Mouse (Mus musculus): ENCODE data around the gene Cat. TPM values are rescaled to one million over a fixed set of nuclear protein-coding genes. Genes with fewer than 3 reads are reported as not detected.

Cat gene
- polyA plus RNA-seq, 1 experiment from 2014 or later = 92.1 TPM

- no peak for ATAC-seq (ENCODE audit: low read depth)
- Histone ChIP-seq H3K4me2 (no peak overlapping the region), H3K36me3 (no peaks in the 10 kb centered on the region), H3K9ac (no peak overlapping the region), H3K9me3 (no peaks in the 10 kb centered on the region), H3K27ac (replicated peaks) (no peak overlapping the region), H3K4me3 (no peak overlapping the region), H3K4me1 (replicated peaks) (no peaks in the 10 kb centered on the region), H3K27me3 (no peaks in the 10 kb centered on the region)
- 86% methylated on average over 6 of the region's 6 CpGs for WGBS
Observed at GRCm38 (mm10) chr2:103495633-103496418, 10.9 kb upstream of the Cat start.

- no peak overlapping the region for H3K4me3 ChIP-seq
- H3K9me3 ChIP-seq = no peaks in the 10 kb centered on the region
- no peak for ATAC-seq (ENCODE audit: low read depth)
- no peak overlapping the region for H3K27ac ChIP-seq (replicated peaks)
- H3K36me3 ChIP-seq = no peaks in the 10 kb centered on the region
- H3K4me1 ChIP-seq (replicated peaks) = no peaks in the 10 kb centered on the region
- 64% methylated on average over 4 of the region's 4 CpGs for WGBS
- no peak overlapping the region for H3K9ac ChIP-seq
- no peak overlapping the region for H3K4me2 ChIP-seq
- no peaks in the 10 kb centered on the region for H3K27me3 ChIP-seq
Observed at GRCm38 (mm10) chr2:103493827-103494226, 8.9 kb upstream of the Cat start.

DNA sequence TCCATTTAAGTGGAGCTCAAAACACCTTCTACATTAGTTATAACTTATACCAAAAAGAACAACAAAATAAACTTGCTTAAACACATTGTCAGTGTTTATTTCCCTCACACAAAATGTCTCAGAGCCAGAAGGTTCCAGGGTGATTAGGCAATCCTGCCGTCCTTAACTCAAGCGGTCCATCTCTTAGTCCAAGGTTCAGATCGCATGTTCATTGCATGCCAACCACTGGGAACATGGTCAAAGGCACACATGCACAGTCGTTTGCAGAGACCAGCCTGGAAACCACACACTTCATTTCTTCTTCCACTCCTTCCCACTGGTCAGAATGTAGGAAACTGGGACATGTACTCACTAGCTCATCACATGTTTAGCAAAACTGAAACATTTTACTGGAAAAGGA lies 7.6 kb upstream of the Cat start:
- H3K9ac ChIP-seq = no peak overlapping the region
- H3K4me1 ChIP-seq (replicated peaks) = no peaks in the 10 kb centered on the region
- ATAC-seq (ENCODE audit: low read depth) = no peak
- no peaks in the 10 kb centered on the region for H3K9me3 ChIP-seq
- H3K4me3 ChIP-seq = no peak overlapping the region
- H3K27ac ChIP-seq (replicated peaks) = no peak overlapping the region
- WGBS = 87% methylated on average over 4 of the region's 4 CpGs
- H3K27me3 ChIP-seq = no peaks in the 10 kb centered on the region
- H3K36me3 ChIP-seq = no peaks in the 10 kb centered on the region
- no peak overlapping the region for H3K4me2 ChIP-seq

DNA sequence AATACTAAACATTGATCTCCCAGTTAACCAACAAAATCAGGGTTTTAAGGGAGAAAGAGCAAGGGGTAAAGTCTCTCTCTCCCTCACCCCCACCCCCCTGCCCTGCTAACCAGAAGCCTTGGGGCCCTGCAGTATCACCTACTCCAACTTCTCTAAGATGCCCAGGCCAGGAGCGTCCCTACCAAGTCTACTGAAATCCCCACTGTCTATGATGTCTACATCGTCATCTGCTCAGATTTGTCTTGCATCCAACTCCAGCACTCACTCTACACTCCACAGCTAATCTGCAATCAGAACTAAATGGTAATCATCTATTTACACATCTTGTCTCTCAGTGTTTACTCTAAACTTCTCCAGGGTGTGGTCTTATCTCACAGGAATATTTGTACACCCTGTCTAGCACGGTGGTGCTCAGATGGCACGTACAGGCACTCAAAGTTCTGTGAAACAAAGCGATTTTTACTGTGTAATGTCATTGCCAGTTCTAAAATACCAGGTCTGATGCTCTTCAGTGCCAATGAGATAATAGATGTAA lies 907 bp downstream of the Cat start:
- Histone ChIP-seq H3K4me3 (peak overlapping the region; percentile 74), H3K36me3 (no peaks in the 10 kb centered on the region), H3K4me2 (peak overlapping the region; percentile 72), H3K27me3 (no peaks in the 10 kb centered on the region), H3K9ac (peak overlapping the region; percentile 88), H3K4me1 (replicated peaks) (peaks cover 33% of the 10 kb centered on the region), H3K9me3 (no peaks in the 10 kb centered on the region), H3K27ac (replicated peaks) (peak overlapping the region; percentile 96)
- 44% methylated on average over 5 of the region's 5 CpGs for WGBS
- ATAC-seq (ENCODE audit: low read depth) = no peak

- no peaks in the 10 kb centered on the region for H3K27me3 ChIP-seq
- no peak overlapping the region for H3K27ac ChIP-seq (replicated peaks)
- ATAC-seq (ENCODE audit: low read depth) = no peak
- 87% methylated on average over 7 of the region's 7 CpGs for WGBS
- peak overlapping the region; percentile 72 for H3K4me2 ChIP-seq
- H3K9ac ChIP-seq = peak overlapping the region; percentile 88
- no peaks in the 10 kb centered on the region for H3K9me3 ChIP-seq
- no peaks in the 10 kb centered on the region for H3K36me3 ChIP-seq
- peaks cover 33% of the 10 kb centered on the region for H3K4me1 ChIP-seq (replicated peaks)
- peak overlapping the region; percentile 74 for H3K4me3 ChIP-seq
Observed at GRCm38 (mm10) chr2:103483289-103483985, 1.5 kb downstream of the Cat start.

DNA sequence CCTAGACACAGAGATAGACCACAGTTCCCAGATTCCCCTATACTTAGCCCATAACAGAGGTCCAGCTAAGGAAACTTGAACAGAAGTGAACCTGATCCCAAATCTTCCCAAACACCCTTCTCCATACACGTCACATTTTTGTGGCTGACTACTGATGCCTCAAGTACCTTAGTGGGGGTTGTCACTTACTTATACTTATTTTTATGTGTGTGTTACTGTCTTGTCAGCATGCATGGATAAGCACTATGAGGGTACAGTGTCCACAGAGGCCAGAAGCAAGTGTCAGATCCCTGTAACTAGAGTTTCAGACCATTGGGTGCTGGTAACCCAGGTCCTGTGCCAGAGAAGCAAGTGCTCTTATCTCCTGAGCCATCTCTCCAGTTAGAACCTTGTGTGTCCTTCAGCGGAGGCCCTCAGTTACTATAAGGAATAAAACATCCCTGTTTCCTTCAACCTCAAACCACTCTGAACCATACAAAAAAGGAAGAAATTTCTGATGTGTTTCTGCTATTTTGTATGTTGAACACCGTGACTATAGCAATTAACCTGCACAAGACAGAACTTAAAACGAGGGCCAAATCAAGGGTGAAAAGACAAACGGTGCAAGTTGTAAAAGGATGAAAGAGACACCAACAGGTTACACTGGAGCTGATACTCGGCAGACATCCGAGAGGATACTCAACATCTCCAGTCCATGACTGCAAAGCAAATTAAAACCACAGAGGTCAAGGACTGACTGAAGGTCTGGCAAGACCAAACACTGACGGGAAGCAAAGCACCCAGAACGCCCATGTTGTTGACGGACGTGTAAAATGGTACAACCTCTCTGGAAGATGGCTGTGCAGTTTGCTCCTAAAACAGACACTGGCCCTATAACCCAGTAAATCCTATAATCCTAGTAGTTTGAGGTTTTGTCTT lies 3.4 kb downstream of the Cat start:
- Histone ChIP-seq H3K4me1 (replicated peaks) (peaks cover 33% of the 10 kb centered on the region), H3K9ac (no peak overlapping the region), H3K4me2 (no peak overlapping the region), H3K4me3 (no peak overlapping the region), H3K27me3 (no peaks in the 10 kb centered on the region), H3K27ac (replicated peaks) (no peak overlapping the region), H3K9me3 (no peaks in the 10 kb centered on the region), H3K36me3 (no peaks in the 10 kb centered on the region)
- WGBS = 87% methylated on average over 11 of the region's 11 CpGs
- ATAC-seq (ENCODE audit: low read depth) = no peak

GRCm38 (mm10) chr2:103480871-103481270 lies 4.1 kb downstream of the Cat start:
- H3K4me2 ChIP-seq = no peak overlapping the region
- H3K9ac ChIP-seq = no peak overlapping the region
- H3K9me3 ChIP-seq = no peaks in the 10 kb centered on the region
- no peaks in the 10 kb centered on the region for H3K27me3 ChIP-seq
- no peak overlapping the region for H3K27ac ChIP-seq (replicated peaks)
- peaks cover 33% of the 10 kb centered on the region for H3K4me1 ChIP-seq (replicated peaks)
- H3K36me3 ChIP-seq = no peaks in the 10 kb centered on the region
- H3K4me3 ChIP-seq = no peak overlapping the region
- ATAC-seq (ENCODE audit: low read depth) = no peak
- 97% methylated on average over 4 of the region's 4 CpGs for WGBS

DNA sequence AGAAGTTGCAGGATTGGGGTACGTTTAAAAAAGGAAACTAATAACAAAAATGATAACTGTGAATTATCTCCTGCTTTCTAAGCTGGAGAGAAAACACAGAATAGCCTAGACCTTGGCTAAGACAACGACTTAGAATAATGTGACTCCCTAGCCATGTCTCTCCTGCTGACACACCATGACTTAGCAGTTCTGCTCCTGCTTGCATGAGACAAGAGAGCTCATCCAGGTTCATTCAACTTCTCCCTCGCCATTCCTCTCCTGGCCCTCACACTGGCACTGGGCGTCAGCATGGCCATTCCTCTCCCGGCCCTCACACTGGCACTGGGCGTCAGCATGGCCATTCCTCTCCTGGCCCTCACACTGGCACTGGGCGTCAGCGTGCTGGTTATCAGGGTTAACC lies 4.7 kb downstream of the Cat start:
- WGBS = 92% methylated on average over 8 of the region's 8 CpGs
- H3K4me1 ChIP-seq (replicated peaks) = peaks cover 33% of the 10 kb centered on the region

DNA sequence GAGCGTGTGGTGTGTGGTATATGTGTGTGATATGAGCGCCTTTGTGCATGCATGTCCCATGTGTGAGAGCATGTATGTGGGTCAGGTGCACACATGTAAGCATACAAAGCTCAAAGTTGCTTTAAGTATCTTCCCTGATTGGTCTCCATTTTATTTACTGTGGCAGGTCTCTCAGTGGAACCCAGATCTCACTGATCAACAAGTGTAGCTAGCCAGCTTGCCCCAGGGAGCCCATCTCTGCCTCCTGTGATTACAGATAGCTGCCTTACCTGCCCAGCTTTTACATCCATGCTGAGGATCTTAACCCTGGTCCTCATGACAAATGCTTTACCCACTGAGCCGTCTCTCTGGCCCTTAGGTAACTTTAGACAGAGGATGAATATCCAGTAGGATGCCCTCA lies 6.6 kb downstream of the Cat start:
- ATAC-seq (ENCODE audit: low read depth) = no peak
- Histone ChIP-seq H3K4me1 (replicated peaks) (peaks cover 20% of the 10 kb centered on the region), H3K4me3 (no peak overlapping the region), H3K9me3 (no peaks in the 10 kb centered on the region), H3K27ac (replicated peaks) (no peak overlapping the region), H3K27me3 (no peaks in the 10 kb centered on the region), H3K4me2 (no peak overlapping the region), H3K9ac (no peak overlapping the region), H3K36me3 (peaks cover 24% of the 10 kb centered on the region)
- WGBS = 94% methylated on average over 3 of the region's 3 CpGs

More for the DNA sequence above, 4.7 kb downstream of the Cat start:
- no peak overlapping the region for H3K4me2 ChIP-seq
- peaks cover 6% of the 10 kb centered on the region; the same call in 1 of the 2 replicates for H3K36me3 ChIP-seq
- H3K4me3 ChIP-seq = no peak overlapping the region
- no peak for ATAC-seq (ENCODE audit: low read depth)
- no peak overlapping the region for H3K9ac ChIP-seq
- no peaks in the 10 kb centered on the region for H3K9me3 ChIP-seq
- H3K27me3 ChIP-seq = no peaks in the 10 kb centered on the region
- no peak overlapping the region for H3K27ac ChIP-seq (replicated peaks)

GRCm38 (mm10) chr2:103477456-103477855 lies 7.5 kb downstream of the Cat start:
- no peaks in the 10 kb centered on the region for H3K9me3 ChIP-seq
- H3K27me3 ChIP-seq = no peaks in the 10 kb centered on the region
- 87% methylated on average over 4 of the region's 4 CpGs for WGBS
- 0 out of 2 replicates have a peak, but pooled peaks cover 12% of the 10 kb centered on the region for H3K4me1 ChIP-seq (replicated peaks)
- no peak overlapping the region for H3K9ac ChIP-seq
- ATAC-seq (ENCODE audit: low read depth) = no peak
- H3K4me2 ChIP-seq = no peak overlapping the region
- no peak overlapping the region for H3K4me3 ChIP-seq
- H3K36me3 ChIP-seq = peaks cover 32% of the 10 kb centered on the region
- no peak overlapping the region for H3K27ac ChIP-seq (replicated peaks)

DNA sequence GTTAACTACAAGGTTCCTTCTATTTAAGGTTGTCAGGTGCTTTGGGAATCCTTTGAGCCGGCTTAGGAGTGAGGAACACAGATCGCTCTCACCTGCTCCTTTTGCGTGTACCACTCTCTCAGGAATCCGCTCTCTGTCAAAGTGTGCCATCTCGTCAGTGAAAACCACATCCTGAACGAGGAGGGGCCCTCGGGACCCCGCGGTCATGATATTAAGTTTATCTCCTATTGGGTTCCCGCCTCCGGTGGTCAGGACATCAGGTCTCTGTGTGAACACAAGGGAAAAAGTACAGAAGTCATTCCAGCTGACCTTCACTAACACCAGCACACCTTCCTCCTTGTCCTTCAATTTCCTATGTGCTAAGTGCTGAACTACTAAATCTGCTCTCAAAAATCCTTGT lies 8.3 kb downstream of the Cat start:
- Histone ChIP-seq H3K9me3 (no peaks in the 10 kb centered on the region), H3K27me3 (no peaks in the 10 kb centered on the region), H3K4me2 (no peak overlapping the region), H3K27ac (replicated peaks) (no peak overlapping the region), H3K4me3 (no peak overlapping the region), H3K36me3 (peaks cover 35% of the 10 kb centered on the region), H3K4me1 (replicated peaks) (0 out of 2 replicates have a peak, but pooled peaks cover 5% of the 10 kb centered on the region), H3K9ac (no peak overlapping the region)
- WGBS = 87% methylated on average over 11 of the region's 11 CpGs
- ATAC-seq (ENCODE audit: low read depth) = no peak
